Mouse (Mus musculus): ENCODE results near the gene Rbfox3.
A peak's percentile ranks its signal among the peaks of the same experiment; 100 is the strongest.

The Rbfox3 gene

DNA sequence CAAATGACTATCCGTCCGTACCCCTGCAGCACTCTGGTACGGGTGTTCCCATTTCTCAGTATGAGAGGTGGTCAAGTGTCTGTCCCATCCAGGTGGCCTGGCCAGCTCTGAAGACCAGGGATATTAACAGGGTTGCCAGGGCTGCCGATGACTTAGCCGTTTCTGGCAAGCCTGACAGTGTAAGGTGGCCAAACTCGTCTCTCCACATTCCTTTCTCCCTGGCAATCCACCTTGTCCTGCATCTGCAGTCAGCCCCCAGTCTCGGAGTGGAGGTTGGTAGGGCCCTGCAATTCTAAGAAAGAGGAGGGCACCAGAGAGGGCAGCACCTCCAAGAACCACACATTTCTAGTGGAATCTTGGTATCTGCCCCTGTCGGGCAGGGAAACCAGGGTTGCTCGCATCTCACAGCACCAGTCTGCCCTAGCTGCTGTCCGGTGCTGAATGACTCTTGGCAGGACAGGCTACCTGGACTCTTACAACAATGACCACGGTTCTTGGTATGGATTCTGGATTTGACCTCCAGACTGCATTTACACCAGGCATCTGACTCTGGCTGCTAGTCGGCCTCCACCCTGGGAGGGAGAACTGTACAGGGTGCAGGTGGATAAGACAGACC is 370.9 kb downstream of the Rbfox3 start:
- DNase-seq: peak; percentile 52 to 73

DNA sequence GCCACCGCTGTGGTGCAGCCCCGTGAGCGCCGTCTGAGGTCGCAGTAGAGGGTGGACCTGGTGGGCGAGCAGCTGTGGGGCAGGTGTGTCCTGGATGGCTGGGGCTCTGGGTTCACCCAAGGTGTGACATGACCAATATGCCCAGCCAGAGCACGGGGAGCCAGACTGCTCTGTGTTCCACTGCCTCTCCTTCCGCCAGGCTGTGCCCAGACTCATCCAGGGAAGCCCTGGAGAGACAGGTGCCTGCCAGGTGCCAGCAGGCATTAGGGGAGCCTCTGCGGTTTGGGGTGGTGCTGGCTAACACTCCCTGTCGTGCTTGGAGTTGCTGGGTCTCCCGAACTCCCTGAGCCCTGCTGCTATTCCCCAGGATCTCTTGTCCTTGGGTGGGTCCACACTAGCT is 373.4 kb downstream of the Rbfox3 start:
- DNase-seq: no peak

DNA sequence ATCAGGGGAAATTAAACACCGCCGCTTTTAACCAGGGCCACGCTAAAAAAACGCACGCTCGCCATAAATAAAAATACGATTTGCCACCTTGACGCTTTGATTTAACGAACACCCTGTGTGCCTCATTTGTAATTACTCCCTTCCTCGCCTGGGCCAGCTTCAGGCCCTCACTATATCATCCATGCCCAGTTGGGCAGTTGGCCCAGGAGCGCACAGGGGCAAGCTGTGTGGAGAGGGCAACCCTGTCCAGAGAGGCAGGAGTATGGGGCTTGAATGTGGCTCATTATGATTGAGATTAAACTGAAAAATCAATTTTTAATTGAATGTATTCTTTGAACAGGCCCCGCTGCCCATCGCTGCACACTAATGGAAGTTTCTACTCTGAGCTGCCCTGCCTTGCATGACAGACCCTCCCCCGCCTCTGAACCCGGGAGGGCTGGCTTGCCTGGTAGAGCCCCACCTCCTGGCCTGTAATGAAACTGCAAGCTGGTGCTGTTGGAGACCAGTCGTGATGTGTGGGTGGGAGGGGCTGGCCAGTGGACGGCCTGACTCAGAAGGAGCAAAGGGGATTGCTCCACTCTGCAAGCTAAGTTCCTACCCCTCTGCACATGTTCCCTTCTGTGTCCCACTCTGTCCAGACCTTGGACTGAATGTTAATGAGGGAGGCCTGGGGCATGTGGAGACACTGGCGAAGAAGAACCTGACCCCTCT is 376.9 kb downstream of the Rbfox3 start:
- peak; percentile 53 to 59 for DNase-seq

DNA sequence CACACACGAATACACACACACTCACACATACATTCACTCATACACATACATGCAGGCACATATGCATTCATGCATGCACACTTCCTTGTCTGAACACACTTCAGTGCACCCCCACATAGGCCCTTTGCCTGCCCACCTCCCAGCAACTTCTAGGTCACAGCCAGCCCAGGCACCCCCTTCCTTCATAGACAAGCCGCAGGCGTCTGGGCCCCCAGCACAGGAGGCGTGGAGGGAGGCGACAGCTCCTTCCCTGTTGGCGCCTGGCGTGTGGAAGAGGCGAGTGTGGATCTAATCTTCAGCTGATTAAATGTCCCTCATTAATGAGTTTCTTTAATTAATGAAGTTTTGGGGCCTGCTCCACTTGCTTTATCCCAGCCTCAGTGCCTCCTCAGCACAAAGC is 381.1 kb downstream of the Rbfox3 start:
- DNase-seq: no peak

DNA sequence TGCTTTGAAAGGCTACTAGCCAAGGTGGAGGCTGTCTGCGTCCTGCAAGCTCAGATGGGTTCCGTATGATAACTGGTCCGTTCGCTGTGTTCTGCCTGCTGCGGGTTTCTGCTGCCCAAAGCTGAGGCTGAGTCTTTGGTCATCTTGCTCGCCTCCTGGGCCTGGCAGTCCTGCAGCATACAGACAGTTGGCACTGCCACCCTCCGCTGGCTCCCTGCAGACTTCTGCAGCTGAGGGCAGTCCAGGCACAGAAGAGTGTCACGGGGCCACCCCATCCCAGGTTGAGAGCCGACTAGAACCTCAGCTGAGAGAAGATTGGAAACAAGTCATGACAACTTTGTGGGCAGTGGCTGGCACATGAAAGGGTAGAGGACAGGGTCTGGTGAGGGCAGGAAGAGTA is 382.6 kb downstream of the Rbfox3 start:
- DNase-seq: no peak

DNA sequence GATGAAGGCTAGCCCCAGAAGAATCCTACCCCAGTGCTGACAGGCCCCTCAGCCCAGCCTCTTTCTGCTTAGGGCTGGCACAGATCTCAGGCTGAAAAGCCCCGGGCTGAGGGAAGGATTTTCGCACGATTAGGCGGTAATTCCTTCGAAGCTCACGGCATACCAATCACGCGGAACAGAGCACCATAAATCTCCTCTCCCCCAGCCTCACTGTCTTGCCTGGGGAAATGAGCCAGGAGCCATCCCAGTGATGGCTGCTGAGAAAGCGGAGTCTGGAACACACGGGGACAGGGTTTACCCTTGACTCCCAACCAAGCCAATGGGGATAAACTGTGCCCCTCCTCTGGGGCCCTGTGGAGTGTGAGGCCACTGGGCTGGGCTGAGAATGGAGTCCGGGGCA is 386.3 kb downstream of the Rbfox3 start:
- no peak for DNase-seq

DNA sequence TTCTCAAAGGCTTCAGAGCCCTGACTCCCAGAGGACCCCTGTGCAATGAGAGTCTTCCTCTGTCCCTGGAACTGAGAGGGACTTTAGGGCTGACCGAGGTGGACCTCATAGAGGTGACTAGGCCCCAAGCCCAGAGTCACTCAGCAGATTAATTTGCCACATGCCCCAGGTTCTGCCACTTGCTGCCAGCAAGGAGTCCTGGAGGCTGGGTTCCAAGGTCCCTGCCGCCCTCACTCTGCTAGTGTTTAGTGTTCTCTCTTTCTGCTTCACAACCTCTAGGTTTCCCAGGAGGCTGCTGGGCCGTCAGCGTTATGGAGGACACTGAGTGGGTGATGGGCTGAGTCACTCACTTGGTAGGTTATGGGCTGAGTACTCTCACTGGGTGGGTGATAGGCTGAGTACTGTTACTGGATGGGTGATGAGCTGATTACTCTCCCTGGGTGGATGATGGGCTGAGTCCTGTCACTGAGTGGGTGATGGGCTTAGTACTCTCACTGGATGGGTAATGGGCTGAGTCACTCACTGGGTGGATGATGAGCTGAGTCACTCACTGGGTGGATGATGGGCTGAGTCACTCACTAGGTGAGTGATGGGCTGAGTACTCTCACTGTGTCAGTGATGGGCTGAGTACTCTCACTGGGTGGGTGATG is 387.8 kb downstream of the Rbfox3 start:
- no peak for DNase-seq

DNA sequence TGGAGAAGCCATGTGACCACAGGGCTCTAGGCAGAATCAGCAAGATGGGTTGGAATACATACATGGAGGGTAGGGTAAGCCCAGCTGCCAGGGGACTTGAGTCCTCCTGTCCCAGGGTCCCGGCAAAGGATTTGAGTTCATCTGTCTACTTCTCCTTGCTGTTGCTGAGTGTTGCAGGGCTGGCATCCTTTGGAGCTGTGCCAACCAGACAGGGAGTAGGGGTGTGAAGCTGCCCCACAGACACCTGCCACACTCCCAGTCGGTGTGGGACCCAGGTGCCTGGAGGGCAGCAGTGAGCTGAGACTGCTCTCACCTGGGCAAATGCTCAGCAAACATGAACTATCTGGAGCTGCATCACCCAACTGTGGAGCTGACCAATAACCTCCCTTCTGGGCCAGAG is 390.5 kb downstream of the Rbfox3 start:
- DNase-seq: no peak

DNA sequence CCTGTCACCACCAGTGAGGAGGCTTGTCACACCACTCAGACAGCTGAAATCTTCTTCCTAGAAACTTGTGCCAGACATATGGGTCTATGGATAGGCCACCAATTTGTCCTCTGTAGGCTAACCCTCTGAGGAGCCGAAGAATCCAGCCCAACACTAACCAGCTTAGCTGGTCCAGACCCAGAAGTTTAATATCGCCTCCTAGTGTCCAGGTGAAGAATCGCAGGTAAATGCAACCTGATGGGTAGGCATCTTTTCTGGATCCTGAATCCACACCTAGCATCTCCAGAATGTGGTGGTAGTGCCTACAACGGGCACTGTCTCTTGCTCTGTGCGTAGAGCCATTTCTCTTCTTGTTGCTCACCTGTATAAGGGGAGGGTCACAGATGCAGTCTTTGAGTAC is 391.1 kb downstream of the Rbfox3 start:
- no peak for DNase-seq

DNA sequence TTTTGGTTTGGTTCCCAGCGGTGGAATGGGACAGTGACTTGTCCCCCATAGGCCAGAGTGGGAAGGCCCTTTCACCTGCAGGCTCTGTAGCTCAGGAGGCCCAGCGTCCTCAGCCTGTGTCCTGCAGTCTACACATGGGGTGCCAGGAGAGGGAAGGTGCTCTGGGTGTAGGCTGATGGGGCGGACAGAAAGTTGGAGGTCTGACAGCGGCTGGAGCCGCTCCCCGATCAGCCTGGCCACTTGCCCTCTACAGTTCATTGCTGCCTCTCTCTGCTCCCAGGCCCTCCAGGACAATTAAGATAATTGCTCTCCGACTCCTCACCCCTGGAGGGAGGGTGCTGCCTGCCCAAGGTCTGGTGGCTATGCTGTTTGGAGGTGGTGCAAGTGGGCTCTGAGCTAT is 392.7 kb downstream of the Rbfox3 start:
- no peak for DNase-seq

DNA sequence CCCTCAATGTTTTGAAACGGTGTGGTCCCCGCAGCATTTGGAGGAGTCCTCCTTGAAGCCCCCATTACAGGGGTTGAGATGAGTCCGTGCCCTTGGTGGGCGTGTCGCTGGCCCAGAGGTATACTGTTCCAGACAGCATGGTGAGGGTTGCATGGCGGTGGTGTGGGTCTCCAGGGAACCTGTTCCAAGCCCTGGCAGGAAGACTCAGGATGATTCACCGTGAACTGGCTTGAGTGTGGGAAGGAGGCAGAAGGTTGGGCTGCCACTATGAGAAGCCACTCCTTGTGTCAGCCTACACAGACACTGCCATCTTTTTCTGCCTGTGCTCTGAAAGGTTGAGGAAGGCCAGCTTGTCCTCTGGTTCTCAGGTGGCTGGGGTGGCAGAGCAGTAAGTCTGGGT is 393.5 kb downstream of the Rbfox3 start:
- DNase-seq: no peak

DNA sequence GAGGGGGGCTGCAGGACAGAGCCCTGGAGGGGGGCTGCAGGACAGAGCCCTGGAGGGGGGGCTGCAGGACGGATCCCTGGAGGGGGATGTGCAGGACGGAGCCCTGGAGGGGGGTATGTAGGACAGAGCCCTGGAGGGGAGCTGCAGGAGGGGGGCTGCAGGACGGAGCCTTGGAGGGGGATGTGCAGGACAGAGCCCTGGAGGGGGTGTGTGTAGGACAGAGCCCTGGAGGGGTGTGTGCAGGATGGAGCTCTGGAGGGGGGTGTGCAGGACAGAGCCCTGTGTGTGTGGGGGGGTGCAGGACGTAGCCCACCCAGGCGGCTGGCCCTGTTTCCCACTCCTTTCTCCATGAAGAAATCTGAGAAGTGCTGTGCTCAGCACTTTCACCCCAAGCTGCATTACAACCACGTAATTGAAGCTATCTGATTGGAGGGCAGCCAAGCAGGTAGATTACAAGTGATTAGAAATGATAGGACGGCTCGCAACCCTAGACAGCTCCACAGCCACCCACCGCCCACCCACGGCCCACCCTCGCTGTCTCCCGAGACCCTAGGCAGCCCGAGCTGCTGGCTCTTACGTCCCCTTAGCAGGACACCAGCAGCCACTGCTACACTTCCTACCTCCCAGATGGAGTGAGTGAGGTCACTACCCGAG is 399.0 kb downstream of the Rbfox3 start:
- no peak for DNase-seq

DNA sequence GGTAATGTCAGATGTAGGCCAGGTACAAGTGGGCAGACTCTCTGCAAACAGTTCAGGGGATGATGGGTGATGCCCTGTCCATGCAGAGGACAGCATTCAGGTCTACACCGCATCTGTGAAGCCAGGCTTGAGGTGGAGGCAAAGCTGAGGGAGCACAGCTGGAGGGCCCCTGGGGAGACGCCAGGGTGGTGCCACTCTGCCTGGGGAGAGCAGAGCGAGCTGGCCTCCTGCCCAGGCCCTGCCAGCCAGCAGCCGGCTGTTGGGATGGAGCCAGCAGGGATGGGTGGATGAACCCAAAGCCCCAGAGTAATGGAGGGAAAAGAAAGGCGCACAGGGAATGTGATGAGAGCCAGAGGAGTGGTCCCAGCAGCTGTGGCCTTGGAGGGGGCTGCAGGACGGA is 399.5 kb downstream of the Rbfox3 start:
- DNase-seq: peak; percentile 79 to 85

DNA sequence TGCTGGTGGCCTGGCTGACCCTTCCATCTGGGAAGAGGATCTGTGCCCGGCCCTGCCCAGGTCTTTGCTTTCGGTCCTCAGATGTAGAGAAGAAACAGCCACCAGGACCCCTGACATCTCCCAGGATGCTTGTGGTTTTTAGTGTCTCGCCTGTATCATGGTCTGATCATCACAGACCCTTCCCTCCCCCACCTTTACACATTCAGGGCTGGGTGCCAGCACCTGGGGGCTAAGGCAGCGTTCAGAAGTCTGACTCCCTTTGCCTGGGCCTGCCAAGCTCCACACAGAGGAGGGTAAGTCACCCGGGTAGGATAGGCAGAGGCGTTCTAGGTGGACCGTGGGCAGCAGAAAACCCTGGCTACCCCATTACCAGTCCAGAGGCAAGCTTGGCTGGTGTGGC is 403.1 kb downstream of the Rbfox3 start:
- no peak for DNase-seq

DNA sequence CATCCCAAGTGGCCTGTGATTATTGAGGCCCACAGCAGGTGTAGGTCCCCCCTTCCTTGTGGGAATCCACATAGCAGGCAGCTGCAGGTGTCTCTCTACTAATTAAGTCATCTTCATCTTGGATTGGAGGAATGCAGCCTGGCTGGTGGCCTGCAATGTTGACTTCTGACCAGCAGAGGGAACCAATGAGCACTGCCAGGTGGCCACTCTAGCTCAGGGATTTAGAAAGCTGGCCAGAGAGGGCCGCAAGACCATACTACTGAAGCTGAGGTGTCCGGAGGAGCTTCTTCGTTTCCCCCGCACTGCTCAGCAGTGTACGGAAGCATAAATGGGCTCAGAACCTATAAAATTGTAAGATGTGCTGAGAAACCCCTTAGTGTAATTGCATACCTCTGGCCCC is 403.5 kb downstream of the Rbfox3 start:
- DNase-seq: peak; percentile 81

DNA sequence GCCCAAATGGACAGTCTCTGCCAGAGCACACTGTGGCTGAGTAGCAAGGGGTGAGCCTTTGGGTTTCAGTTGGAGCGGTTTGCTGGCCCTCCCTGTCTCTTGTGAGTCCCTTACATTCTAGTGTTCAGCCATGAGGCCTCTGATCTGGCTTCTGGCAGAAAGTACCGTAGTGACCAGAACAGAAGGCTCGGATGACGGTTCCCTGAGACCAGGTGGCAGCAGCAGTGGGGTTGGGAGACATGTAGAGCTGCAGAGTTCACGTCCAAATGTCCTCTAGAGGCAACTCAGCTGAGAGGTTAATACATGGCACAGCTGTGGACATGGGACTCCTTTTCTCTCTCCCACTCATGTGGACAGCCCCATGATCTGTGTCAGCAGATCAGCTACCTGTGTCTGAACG is 404.3 kb downstream of the Rbfox3 start:
- no peak for DNase-seq

DNA sequence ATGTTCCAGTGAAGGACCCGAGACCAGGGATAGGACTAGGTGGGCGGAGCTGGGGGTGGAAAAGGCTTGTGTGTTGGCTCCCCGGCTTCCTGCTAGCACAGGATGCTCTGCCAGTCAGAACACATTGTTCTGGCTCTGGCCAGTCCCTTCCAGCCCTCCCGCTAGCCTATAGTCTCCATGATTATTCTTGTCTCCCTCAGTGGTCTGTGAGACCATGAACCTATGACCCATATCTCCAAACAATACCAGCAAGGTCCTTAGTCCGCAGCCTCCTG is 407.3 kb downstream of the Rbfox3 start:
- peak; percentile 20 to 65 for DNase-seq

DNA sequence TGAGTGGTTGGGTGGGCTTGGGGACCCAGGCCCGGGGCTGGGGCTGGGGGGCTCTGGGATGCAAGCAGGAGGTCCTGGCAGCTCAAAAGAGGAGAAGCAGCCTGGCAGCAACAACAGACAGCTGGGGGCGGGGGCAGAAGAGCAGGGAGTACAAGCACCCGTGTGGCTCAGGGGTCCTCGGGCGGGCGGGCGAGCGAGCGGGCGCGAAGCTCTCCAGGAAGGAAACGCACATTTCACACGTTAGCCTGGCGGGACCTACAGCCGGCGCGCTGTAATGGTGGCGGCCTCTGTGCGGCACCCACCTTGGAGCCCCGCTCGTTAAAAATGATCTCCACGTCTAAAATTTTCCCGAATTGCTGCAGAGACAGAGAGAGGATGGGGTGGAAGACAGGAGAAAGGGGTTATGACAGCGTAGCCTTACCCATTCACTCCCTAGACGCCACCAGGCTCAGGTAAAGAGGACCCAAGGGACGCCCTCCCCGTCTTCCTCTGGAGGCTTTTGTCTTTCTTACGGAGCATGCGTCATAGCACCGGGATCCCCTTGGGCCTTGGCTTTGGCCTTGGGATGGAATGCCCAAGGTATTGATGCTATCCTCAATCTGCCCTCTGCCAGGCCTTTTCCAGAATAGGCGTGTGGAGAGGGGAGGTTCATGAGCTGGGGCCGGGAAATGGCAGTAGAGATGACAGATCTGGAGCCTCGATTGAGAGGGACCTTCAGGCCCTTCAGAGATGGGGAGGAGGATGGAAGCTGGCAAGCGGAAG is 407.8 kb downstream of the Rbfox3 start:
- no peak for DNase-seq

DNA sequence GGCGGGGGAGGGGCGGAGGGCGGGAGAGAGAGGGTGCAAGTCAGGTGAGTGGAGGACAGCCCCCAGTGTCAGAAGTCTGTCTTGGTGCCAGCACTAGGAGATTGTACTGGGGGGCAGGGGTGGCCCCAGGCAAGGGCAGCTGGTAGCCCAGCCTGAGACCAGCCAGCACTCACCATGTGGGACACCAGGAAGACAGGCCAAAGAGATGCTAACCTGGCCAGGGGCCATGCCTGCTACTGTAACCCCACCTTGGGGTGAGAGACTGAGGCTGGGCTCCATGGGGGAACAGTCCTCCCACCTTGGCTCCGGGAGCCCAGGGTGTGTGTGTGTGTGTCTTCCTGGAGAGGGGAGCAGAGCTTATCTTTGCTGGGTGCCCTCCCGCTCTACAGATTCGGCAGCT is 408.4 kb downstream of the Rbfox3 start:
- no peak for DNase-seq

DNA sequence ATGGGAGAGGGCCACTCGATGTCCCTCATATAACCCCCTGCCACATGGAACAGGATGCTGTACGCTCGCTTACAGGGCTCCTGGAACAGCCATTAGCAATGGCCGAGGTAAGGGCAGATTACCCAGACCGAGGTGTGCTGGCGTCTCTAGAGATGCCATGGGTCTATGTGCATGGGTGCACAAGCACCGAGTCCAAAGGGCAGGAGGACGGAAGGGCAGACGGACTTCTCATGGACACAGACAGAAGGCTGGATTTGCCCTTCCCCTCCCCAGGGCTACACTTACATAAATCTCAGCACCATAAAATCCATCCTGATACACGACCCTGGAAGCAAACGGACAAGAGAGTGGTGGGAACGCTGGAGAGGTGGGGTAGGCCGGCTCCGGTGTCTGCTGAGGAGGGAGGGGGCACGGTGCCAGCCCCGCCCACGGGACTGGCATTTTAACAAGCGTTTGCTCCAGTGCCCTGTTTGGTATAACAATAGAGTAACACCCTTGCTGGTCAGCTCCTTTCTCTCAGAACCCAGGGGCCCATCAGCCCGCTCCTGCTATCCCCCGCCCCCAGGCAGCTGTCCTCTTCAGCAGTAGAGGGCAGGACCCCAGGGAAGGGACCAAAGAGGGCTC is 415.2 kb downstream of the Rbfox3 start:
- DNase-seq: peak; percentile 71 to 88

DNA sequence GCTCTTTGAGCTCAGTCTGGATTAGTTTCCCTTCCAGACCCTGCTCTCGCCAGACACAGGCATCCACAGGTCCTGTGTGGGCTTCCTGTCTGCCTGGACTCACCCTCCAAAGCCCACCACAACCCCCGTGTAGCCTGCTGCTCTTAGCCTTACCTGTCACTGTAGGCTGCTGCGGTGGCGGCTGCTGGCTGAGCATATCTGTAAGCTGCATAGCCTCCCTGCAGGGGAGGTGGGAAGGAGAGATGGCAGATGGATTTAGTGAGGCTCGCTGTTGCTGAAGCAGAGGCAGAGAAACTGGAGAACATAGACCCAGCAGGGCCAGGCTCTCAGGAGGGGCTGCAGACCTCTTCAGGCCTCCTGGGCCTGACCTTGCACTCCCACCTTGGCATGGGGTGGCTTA is 416.3 kb downstream of the Rbfox3 start:
- DNase-seq: no peak

DNA sequence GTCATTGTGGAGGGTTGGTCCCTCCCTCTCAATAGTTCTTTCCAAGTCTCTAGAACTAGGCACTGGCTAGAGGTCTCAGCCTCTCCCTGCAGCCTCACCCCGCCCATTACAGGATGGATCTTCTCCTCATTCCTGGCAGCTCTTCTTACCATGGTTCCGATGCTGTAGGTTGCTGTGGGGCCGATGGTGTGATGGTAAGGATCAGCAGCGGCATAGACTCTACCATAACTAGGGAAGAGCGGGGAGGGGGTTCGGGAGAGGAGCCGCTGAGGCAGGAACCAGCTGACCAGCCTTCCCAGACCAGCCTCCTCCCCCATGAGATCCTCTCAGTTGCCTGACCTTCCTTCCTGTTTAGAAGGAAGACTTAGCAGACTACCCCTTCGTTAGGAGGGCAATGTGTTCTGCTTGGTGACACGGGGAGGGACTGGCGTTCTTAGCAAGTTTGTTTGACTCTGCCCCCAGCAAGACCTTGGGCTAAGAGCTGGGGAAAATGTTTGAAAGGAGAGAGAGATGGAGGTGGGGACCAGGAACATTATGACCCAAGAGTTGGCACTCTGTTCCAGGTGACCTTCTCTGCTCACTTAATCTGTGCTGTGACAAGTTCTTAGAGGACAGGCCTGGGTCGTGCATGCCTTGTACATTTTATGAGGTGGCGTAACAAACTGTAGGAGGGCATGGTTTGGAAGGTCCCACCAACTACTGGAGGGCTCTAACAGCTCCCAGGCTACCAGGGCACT is 417.2 kb downstream of the Rbfox3 start:
- DNase-seq: peak in 1 of 2 experiments; percentile 36

Measured in kidney, postnatal 25 days (tissue).